Mouse (Mus musculus) common myeloid progenitor, adult 5-6 weeks (primary cell): ENCODE results near the gene Shank2. TPM values are rescaled to one million over a fixed set of nuclear protein-coding genes. Genes with fewer than 3 reads are reported as not detected.

Experiments used
- ATAC-seq: replicated peaks from 2 replicates; pipeline ENCODE4 v1.8.0; 2016; ENCODE audit warnings: low read depth, mild to moderate bottlenecking, moderate TSS enrichment, inconsistent platforms; ENCODE audit not compliant: poor library complexity, severe bottlenecking
- total RNA-seq: library from RNA; stranded (forward); fragments of 200-1000, 187-1606 nt; gene quantifications from 2 replicates; pipeline ENCODE4 v1.2.3, GENCODE M21; 2017

The Shank2 gene
- total RNA-seq, 1 experiment from 2014 or later, result not detected

GRCm38 (mm10) chr7:144206254-144206653, 204.5 kb downstream of the Shank2 start:
- ATAC-seq, result no peak

GRCm38 (mm10) chr7:144207100-144207499, 205.4 kb downstream of the Shank2 start:
- no peak for ATAC-seq

DNA sequence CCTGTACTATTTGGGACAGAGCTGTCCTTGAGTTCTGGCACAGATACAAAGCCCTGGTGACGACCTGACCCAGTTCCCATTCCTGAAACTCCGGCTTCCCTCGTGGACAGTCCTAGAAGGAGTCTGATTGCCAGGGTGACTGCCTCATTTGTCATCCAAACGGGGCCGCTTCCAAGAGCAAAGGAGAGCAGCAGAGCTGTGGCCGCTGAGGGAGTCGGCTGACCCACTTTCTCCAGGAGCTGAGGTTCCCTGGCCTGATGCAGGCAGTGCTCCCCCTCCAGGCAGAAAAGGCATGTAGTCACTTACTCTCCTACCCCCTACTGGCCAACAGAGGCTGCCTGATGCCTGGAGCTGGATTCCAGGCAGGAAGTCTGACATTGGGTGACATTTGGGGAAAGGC, 206.1 kb downstream of the Shank2 start:
- ATAC-seq, result no peak

- no peak for ATAC-seq
These were observed 206.9 kb downstream of the Shank2 start for GRCm38 (mm10) chr7:144208628-144209027.

DNA sequence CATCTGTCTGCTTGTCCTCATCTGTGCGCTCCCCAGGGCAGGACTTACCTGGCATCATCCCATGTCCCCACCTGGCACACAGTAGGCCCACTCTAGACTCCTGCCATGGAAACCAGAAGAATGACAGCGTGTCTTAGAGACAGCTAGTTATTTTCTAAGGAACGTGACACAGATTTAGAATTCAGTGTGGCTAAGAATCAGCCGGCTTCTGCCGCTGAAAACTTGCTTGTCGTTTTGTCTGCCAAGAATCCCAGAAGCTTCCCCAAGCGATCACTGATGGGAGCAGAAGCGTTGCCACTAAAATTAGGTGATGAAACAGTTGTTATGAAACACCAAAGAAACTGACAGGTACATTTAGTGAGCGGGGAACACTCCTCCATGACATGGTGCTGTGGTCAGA, 208.8 kb downstream of the Shank2 start:
- no peak for ATAC-seq

- no peak for ATAC-seq
These were observed 211.0 kb downstream of the Shank2 start for GRCm38 (mm10) chr7:144212694-144213093.

GRCm38 (mm10) chr7:144217192-144217591, 215.5 kb downstream of the Shank2 start:
- ATAC-seq, result peak; percentile 83

DNA sequence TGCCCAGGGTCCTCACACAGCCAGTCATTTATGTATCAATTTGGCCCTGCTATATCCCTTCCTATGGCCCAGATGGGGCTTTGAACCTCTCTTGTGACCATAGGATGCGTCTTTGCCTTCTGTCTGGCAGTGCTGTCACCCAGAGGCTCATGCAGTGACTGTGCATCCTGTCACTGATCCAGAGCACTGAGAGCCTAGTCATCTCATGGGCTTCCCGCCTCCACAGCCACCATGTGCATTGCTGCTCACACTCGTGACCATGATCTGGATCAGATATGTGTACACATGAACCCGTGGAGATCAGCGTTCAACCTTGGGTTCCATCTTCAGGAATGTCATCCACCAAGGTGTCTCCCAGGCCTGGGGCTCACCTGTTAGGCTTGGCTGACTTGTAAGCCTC, 227.0 kb downstream of the Shank2 start:
- ATAC-seq, result no peak

DNA sequence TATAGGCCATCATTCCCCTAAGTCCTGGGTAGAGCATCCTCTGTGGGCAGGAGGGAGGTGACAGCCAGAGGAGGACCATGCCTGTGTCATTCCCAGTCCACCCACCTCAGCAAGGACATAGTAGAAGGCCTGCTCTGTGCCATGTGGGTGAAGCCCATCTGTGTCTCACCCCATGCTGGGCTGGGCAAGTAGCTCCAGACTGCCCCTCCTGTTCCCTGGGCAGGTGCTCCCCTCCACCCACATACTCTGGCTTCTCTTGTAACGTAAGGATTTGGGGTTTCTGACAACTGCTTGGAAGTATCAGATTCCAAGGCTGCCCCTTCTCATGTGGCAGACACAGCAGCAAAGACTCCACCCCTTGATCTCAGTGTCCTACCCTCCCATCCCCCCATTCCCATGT, 227.7 kb downstream of the Shank2 start:
- ATAC-seq, result no peak

DNA sequence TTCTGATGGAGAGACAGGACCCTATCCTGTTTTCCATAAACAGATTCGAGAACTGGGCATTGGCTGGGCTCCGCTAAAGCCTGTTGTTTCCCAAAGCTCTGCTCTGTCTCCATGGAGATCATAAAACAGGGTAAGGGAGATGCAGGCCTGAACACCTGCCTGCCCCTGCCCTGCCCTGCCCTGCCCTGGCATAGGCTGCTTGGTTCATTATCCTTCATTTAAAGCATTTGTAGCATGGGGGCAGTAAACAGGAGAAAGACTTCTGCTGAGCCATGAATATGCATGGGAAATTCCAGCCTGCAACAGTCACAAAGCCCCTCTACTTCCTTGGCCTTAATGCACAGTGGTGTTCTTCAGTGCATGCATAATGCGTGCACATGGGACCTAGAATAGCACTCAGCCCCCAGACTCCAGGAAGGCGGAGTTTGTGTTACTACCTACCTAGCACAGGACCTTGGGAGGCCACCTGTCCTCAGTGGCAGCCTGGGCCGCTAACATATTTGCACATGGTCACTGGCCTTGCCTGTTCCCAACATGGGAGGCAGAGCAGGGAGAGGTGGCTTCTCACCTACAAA, 230.5 kb downstream of the Shank2 start:
- ATAC-seq, result no peak

DNA sequence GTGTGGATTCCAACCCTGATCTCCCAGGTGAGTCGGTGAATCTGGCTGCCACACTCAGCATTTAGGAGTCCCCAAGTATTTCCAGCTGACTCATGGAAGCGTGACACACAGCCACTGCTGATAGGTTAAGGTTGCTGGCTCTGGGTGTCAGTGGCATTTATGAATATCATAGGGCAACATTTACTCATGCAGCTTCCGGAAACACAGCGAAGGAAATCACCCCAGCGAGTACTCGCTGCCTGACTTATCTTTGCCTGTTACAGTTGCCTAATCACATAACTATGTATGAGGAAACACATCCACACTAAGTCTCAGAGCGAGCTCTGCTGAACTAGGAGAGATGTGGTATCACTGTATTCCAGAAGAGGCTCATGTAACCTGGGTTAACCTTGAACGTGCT, 231.8 kb downstream of the Shank2 start:
- no peak for ATAC-seq

DNA sequence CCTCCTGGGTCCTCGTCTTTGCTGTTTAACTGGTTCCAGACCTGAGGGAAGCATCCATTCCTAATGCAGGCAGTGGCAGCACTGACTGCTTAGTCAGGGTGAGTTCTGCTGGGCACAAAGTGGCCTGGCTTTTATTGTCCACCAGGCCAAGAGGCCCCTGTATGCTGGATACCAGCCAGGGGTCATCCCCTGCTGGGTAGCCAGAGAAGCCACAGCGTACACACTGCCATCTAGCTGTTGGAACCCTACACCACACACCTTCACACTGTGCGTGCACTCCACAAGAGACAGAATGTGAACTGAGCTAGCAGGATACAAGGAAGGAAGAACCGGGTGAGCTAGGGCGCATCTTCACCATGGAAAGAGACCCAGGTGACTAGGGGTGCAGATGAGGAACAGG, 233.1 kb downstream of the Shank2 start:
- ATAC-seq, result no peak

GRCm38 (mm10) chr7:144235523-144235922, 233.8 kb downstream of the Shank2 start:
- ATAC-seq, result no peak

DNA sequence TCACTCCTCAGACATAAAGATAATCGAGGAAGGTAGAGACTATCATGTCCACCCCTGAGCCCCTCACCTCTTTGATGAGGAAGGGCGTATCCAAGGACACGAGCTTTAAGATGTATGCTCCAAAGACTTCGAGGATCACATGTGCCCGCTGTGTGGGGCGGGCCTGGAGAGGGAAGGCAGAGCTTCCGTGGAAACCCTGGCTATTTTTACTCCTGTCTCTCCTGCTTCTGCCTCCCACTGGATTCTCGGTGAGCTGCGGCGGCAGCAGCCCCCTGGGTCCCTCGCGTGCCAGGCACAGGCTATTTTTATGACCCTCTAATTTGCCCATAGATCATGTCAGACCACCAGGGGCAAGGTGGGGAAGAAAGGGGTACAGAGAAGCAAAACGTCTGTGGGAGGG, 235.1 kb downstream of the Shank2 start:
- ATAC-seq, result no peak

GRCm38 (mm10) chr7:144238409-144238808, 236.7 kb downstream of the Shank2 start:
- no peak for ATAC-seq

DNA sequence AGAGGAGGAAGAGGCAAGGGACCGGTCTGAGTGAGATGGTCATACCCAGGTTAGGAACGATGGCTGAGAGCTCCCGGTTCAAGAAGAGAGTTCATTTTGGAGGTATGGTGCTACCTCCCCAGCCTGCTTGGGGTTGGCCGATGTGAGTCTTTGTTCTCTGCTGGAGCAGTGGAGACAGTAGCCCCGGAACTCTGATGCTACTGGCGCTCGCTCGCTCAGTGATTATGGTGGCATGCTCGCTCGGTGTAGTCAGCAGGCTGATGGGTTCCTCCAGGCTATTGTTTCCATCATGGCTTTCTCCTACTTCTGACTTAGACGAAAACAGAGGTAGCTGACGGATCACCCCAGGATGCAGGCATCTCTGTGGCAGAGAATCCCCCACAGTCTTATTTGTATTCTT, 237.3 kb downstream of the Shank2 start:
- ATAC-seq, result no peak

DNA sequence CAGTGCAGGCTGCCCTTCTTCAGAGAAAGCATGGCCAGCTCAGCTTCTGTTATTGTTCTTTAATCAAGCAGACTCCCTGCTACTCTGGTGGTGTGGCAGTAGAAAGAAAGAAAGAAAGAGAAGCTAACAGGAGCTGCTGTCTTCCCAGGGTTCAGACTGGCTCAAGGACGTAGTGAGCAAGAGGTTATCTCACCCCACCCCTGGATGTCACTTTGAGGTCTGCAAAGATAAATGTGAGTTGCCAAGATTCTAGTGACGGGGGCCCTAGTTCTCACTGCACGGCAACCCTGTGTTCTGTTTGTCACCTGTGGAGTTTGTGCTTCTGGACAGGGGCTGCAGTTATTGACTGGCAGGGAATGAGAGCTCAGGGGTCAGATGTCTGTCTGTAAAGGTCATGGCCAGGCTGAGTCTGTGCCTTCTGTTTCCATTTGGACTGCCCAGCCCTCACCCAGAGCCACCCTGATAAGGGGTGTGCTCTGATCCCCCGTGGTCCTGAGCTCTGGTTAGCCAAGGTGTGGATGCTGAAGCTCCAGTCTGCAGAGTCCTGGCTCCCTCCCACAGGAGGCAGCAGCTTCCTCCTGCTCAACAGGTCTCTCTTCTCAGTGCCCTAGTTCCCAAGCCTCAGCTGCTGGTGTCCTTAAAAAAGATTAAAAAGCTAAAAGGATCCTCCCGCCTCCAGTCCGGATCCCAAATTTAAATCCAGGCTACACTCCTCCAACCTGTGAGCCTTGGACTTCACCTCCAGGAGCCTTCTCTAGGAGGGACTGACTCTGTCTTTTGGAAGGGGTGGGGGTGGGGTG, 238.0 kb downstream of the Shank2 start:
- no peak for ATAC-seq

DNA sequence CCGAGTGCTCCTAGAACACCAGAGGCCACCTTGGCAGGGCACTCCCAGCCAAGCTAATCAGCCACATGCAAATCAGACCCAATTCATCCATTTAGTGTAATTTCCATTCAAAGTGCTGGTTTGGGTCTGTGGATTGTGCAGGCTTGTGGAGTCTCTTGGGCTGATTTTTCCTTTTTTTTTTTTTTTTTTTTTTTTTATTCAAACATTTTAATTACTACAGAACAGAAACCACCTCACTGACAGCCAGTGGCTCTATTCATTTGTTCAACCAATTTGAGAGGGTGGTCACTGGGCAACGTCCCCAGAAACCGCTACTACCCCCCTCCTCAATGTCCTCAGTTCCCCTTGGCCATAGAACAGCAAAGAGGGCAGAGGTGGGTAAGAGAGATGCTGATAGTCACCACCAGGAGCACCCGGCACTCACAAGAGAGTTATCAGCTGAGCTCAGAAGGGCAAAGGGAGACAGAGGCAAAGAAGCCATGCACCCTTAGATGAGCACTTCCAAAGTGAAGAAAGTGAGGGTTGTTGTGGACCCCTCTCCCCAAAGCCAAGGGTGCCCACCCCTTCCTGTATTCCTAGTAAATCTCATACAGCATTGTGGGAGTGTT, 239.1 kb downstream of the Shank2 start:
- ATAC-seq, result no peak

DNA sequence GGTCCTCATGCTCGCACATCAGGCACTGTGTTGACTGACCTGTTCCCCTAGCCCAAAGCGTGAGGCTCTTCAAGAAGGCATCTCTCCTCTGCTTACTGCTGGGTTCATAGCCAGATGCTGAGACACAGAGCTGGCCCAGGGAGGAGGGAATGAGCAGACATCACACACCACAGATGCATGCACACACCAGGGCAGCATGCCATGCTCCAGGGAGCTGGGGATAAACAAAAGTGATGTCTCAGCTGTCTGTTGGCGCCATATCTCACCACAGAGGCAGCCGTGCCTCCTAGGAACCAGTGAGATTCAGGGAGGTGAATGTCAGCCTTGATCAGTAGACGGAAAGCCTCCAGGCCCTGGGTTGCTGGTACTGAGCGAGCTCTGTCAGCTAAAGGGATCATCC, 242.5 kb downstream of the Shank2 start:
- no peak for ATAC-seq

GRCm38 (mm10) chr7:144246271-144246670, 244.5 kb downstream of the Shank2 start:
- no peak for ATAC-seq

- ATAC-seq, result no peak
These were observed 247.1 kb downstream of the Shank2 start for GRCm38 (mm10) chr7:144248686-144249422.
